Mouse (Mus musculus): ENCODE data around the gene Thada. TPM values are rescaled to one million over a fixed set of nuclear protein-coding genes. Genes with fewer than 3 reads are reported as not detected.
"Not testable (repeated sequence)": the region's sequence is repeated elsewhere in the genome, so short reads cannot be mapped to it uniquely, and the experiment has no call there.

Thada gene
- total and polyA plus RNA-seq, 3 experiments, result 17.3 to 26.7 (median 22.2) TPM

GRCm38 (mm10) chr17:84226681-84227080, 239.3 kb downstream of the Thada start:
- H3K9ac ChIP-seq (ENCODE audit: insufficient read depth, low read depth), result no peak overlapping the region
- no peaks in the 10 kb centered on the region for H3K9me3 ChIP-seq (replicated peaks; ENCODE audit: low read length)
- DNase-seq (ENCODE audit: extremely low read depth), result no peak
- in situ Hi-C loops (cut with MboI; ENCODE audit: low pct_ligation_motif_present, low pct_unique_long_range_greater_than_20kb, low sequenced_read_pairs) (no loop called here), dilution Hi-C loops (cut with MboI; ENCODE audit: extremely low pct_ligation_motif_present, extremely low pct_unique_long_range_greater_than_20kb, low sequenced_read_pairs) (no loop called here)
- no peak overlapping the region for H3K4me3 ChIP-seq (replicated peaks in 1 of 3; ENCODE audit: low read depth in 2 of 3, low read length in 2 of 3, poor library complexity in 1 of 3)
- TF ChIP-seq MEF2A (IDR thresholded peaks at IDR 0.05; ENCODE audit: borderline replicate concordance, low read depth, low read length) (peak; percentile 51; the same call in 1 of the 2 replicates), TCF12 (IDR thresholded peaks at IDR 0.05; ENCODE audit: low read depth, low read length) (no peak), IRF4 (IDR thresholded peaks at IDR 0.05; ENCODE audit: low read depth, low read length) (0 out of 2 replicates have a peak, but pooled peaks have one; percentile 11)
- H3K4me2 ChIP-seq (ENCODE audit: insufficient read depth, low read depth, poor library complexity, severe bottlenecking), result no peak overlapping the region
- no peaks in the 10 kb centered on the region for H3K27me3 ChIP-seq (replicated peaks)
- H3K36me3 ChIP-seq (replicated peaks in 1 of 2; ENCODE audit: control insufficient read depth in 1 of 2, insufficient read depth in 1 of 2, low read length in 1 of 2), result peaks cover 61 to 90% of the 10 kb centered on the region in 2 experiments
- H3K4me1 ChIP-seq (ENCODE audit: control insufficient read depth in 1 of 2, insufficient read depth in 2 of 2), result peaks cover 2 to 41% of the 10 kb centered on the region in 2 experiments; a peak in 2 of 4 replicates
- no peak overlapping the region for H3K27ac ChIP-seq (ENCODE audit: insufficient read depth, low read depth)
- H3K79me2 ChIP-seq (replicated peaks; ENCODE audit: control insufficient read depth, extremely low read depth, insufficient read depth, poor library complexity, severe bottlenecking), result no peaks in the 10 kb centered on the region

GRCm38 (mm10) chr17:84226231-84226630, 239.8 kb downstream of the Thada start:
- no peak for DNase-seq (ENCODE audit: extremely low read depth)
- in situ Hi-C loops (cut with MboI; ENCODE audit: low pct_ligation_motif_present, low pct_unique_long_range_greater_than_20kb, low sequenced_read_pairs), result no loop called here
- H3K4me3 ChIP-seq (replicated peaks in 1 of 3; ENCODE audit: low read depth in 2 of 3, low read length in 2 of 3, poor library complexity in 1 of 3), result no peak overlapping the region

GRCm38 (mm10) chr17:84224217-84224887, 241.7 kb downstream of the Thada start:
- H3K36me3 ChIP-seq (replicated peaks in 1 of 2; ENCODE audit: control insufficient read depth in 1 of 2, insufficient read depth in 1 of 2, low read length in 1 of 2), result peaks cover 63 to 97% of the 10 kb centered on the region in 2 experiments
- no peaks in the 10 kb centered on the region for H3K27me3 ChIP-seq (replicated peaks)
- H3K27ac ChIP-seq (ENCODE audit: insufficient read depth, low read depth), result no peak overlapping the region; the same call in 1 of the 2 replicates
- no peaks in the 10 kb centered on the region for H3K9me3 ChIP-seq (replicated peaks; ENCODE audit: low read length)
- no peak for DNase-seq (ENCODE audit: extremely low read depth)
- no peak overlapping the region for H3K4me3 ChIP-seq (replicated peaks in 1 of 3; ENCODE audit: low read depth in 2 of 3, low read length in 2 of 3, poor library complexity in 1 of 3)
- H3K4me1 ChIP-seq (ENCODE audit: control insufficient read depth in 1 of 2, insufficient read depth in 2 of 2), result peaks cover 0 to 24% of the 10 kb centered on the region in 2 experiments; a peak in 2 of 4 replicates
- dilution Hi-C loops (cut with MboI; ENCODE audit: extremely low pct_ligation_motif_present, extremely low pct_unique_long_range_greater_than_20kb, low sequenced_read_pairs), result no loop called here
- no peak overlapping the region for H3K4me2 ChIP-seq (ENCODE audit: insufficient read depth, low read depth, poor library complexity, severe bottlenecking)
- TF ChIP-seq USF1 (IDR thresholded peaks at IDR 0.05; ENCODE audit: low read depth, low read length) (no peak), CTCF (conservative IDR thresholded peaks at IDR 0.05 in 1 of 2, IDR thresholded peaks at IDR 0.05 in 1 of 2; ENCODE audit: low read depth in 2 of 2, low read length in 2 of 2) (no peak), NRF1 (IDR thresholded peaks at IDR 0.05; ENCODE audit: low read depth, low read length) (no peak), ZC3H11A (IDR thresholded peaks at IDR 0.05; ENCODE audit: low read depth, low read length) (no peak)
- in situ Hi-C loops (cut with MboI; ENCODE audit: low pct_ligation_motif_present, low pct_unique_long_range_greater_than_20kb, low sequenced_read_pairs), result no loop called here
- no peaks in the 10 kb centered on the region for H3K79me2 ChIP-seq (replicated peaks; ENCODE audit: control insufficient read depth, extremely low read depth, insufficient read depth, poor library complexity, severe bottlenecking)
- H3K9ac ChIP-seq (ENCODE audit: insufficient read depth, low read depth), result no peak overlapping the region

More at GRCm38 (mm10) chr17:84226231-84226630, 239.8 kb downstream of the Thada start:
- dilution Hi-C loops (cut with MboI; ENCODE audit: extremely low pct_ligation_motif_present, extremely low pct_unique_long_range_greater_than_20kb, low sequenced_read_pairs), result no loop called here
- no peaks in the 10 kb centered on the region for H3K9me3 ChIP-seq (replicated peaks; ENCODE audit: low read length)
- H3K79me2 ChIP-seq (replicated peaks; ENCODE audit: control insufficient read depth, extremely low read depth, insufficient read depth, poor library complexity, severe bottlenecking), result no peaks in the 10 kb centered on the region
- H3K27ac ChIP-seq (ENCODE audit: insufficient read depth, low read depth), result no peak overlapping the region
- peaks cover 0 to 37% of the 10 kb centered on the region in 2 experiments; a peak in 2 of 4 replicates for H3K4me1 ChIP-seq (ENCODE audit: control insufficient read depth in 1 of 2, insufficient read depth in 2 of 2)
- H3K36me3 ChIP-seq (replicated peaks in 1 of 2; ENCODE audit: control insufficient read depth in 1 of 2, insufficient read depth in 1 of 2, low read length in 1 of 2), result peaks cover 63 to 94% of the 10 kb centered on the region in 2 experiments
- no peak overlapping the region for H3K9ac ChIP-seq (ENCODE audit: insufficient read depth, low read depth)
- no peak overlapping the region for H3K4me2 ChIP-seq (ENCODE audit: insufficient read depth, low read depth, poor library complexity, severe bottlenecking)
- no peaks in the 10 kb centered on the region for H3K27me3 ChIP-seq (replicated peaks)
- no peak for TF ChIP-seq JUN (IDR thresholded peaks at IDR 0.05; ENCODE audit: insufficient read depth, low read depth, low read length)

GRCm38 (mm10) chr17:84218841-84219240, 247.2 kb downstream of the Thada start:
- H3K36me3 ChIP-seq (replicated peaks in 1 of 2; ENCODE audit: control insufficient read depth in 1 of 2, insufficient read depth in 1 of 2, low read length in 1 of 2), result peaks cover 43 to 88% of the 10 kb centered on the region in 2 experiments
- H3K4me3 ChIP-seq (replicated peaks in 1 of 3; ENCODE audit: low read depth in 2 of 3, low read length in 2 of 3, poor library complexity in 1 of 3); dilution Hi-C loops (cut with MboI; ENCODE audit: extremely low pct_ligation_motif_present, extremely low pct_unique_long_range_greater_than_20kb, low sequenced_read_pairs); in situ Hi-C loops (cut with MboI; ENCODE audit: low pct_ligation_motif_present, low pct_unique_long_range_greater_than_20kb, low sequenced_read_pairs); H3K4me2 ChIP-seq (ENCODE audit: insufficient read depth, low read depth, poor library complexity, severe bottlenecking); H3K79me2 ChIP-seq (replicated peaks; ENCODE audit: control insufficient read depth, extremely low read depth, insufficient read depth, poor library complexity, severe bottlenecking); DNase-seq (ENCODE audit: extremely low read depth); H3K4me1 ChIP-seq (ENCODE audit: control insufficient read depth in 1 of 2, insufficient read depth in 2 of 2); H3K27me3 ChIP-seq (replicated peaks); H3K9me3 ChIP-seq (replicated peaks; ENCODE audit: low read length); H3K27ac ChIP-seq (ENCODE audit: insufficient read depth, low read depth); H3K9ac ChIP-seq (ENCODE audit: insufficient read depth, low read depth): not testable (repeated sequence)

All from CH12.LX (cell line).